Mouse (Mus musculus): ENCODE data around the gene Snai3.

DNA sequence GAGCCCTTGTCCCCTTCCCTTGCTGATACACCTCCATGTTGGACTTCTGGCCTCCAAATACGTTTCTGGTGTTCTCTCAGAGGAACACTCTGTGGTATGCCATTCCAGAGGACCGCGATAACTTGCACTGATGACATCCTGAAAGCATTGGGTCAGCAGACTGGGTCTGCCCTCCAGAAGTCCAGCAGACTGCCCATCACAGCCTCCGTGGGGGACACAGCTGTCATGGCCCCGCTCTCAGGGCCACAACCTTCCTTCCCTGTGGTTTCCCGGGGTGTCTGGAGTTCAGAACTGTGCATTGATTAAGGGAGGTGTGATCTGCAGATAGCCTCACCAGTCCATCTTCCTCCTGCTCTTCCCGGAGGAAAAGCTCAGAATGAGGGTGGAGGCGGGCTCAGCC is 2.0 kb upstream of the Snai3 start:
- no peak for TF ChIP-seq CTCF (IDR thresholded peaks at IDR 0.05; ENCODE audit: control insufficient read depth, insufficient read depth, low read length)
- no peak for TF ChIP-seq POLR2A (IDR thresholded peaks at IDR 0.05; ENCODE audit: borderline replicate concordance, control insufficient read depth, low read depth, low read length)
